Mouse (Mus musculus): Measurements from ENCODE around the gene Nr3c2. TPM values are rescaled to one million over a fixed set of nuclear protein-coding genes. Genes with fewer than 3 reads are reported as not detected.

Nr3c2 gene
- total and polyA plus RNA-seq, 3 experiments = 0.12 to 0.30 TPM; not detected in 1

- Histone ChIP-seq H3K27me3 (replicated peaks) (no peaks in the 10 kb centered on the region), H3K4me1 (ENCODE audit: control insufficient read depth in 1 of 2, insufficient read depth in 2 of 2) (peaks cover 0 to 8% of the 10 kb centered on the region in 2 experiments; a peak in 2 of 4 replicates), H3K27ac (ENCODE audit: insufficient read depth, low read depth) (no peak overlapping the region), H3K79me2 (replicated peaks; ENCODE audit: control insufficient read depth, extremely low read depth, insufficient read depth, poor library complexity, severe bottlenecking) (no peaks in the 10 kb centered on the region), H3K9me3 (replicated peaks; ENCODE audit: low read length) (no peaks in the 10 kb centered on the region), H3K36me3 (replicated peaks in 1 of 2; ENCODE audit: control insufficient read depth in 1 of 2, insufficient read depth in 1 of 2, low read length in 1 of 2) (peaks cover 0 to 1% of the 10 kb centered on the region in 2 experiments), H3K9ac (ENCODE audit: insufficient read depth, low read depth) (no peak overlapping the region), H3K4me2 (ENCODE audit: insufficient read depth, low read depth, poor library complexity, severe bottlenecking) (no peak overlapping the region), H3K4me3 (replicated peaks in 1 of 3; ENCODE audit: low read depth in 2 of 3, low read length in 2 of 3, poor library complexity in 1 of 3) (no peak overlapping the region)
- dilution Hi-C loops (cut with MboI; ENCODE audit: extremely low pct_ligation_motif_present, extremely low pct_unique_long_range_greater_than_20kb, low sequenced_read_pairs) = no loop called here
- DNase-seq (ENCODE audit: extremely low read depth) = no peak
- in situ Hi-C loops (cut with MboI; ENCODE audit: low pct_ligation_motif_present, low pct_unique_long_range_greater_than_20kb, low sequenced_read_pairs) = no loop called here
- TF ChIP-seq CHD2 (IDR thresholded peaks at IDR 0.05; ENCODE audit: low read length) (no peak), MEF2A (IDR thresholded peaks at IDR 0.05; ENCODE audit: borderline replicate concordance, low read depth, low read length) (no peak), EP300 (IDR thresholded peaks at IDR 0.05; ENCODE audit: low read length) (no peak), BHLHE40 (IDR thresholded peaks at IDR 0.05; ENCODE audit: low read depth, low read length) (no peak), JUN (IDR thresholded peaks at IDR 0.05; ENCODE audit: insufficient read depth, low read depth, low read length) (no peak), RAD21 (IDR thresholded peaks at IDR 0.05; ENCODE audit: low read depth, low read length) (no peak), JUND (conservative IDR thresholded peaks at IDR 0.05; ENCODE audit: low read depth, low read length) (no peak), USF2 (conservative IDR thresholded peaks at IDR 0.05; ENCODE audit: low read depth, low read length) (no peak), MAX (IDR thresholded peaks at IDR 0.05; ENCODE audit: low read length) (no peak), MAFK (IDR thresholded peaks at IDR 0.05; ENCODE audit: insufficient replicate concordance, low read length) (no peak), HCFC1 (IDR thresholded peaks at IDR 0.05; ENCODE audit: low read depth, low read length) (no peak), ZMIZ1 (IDR thresholded peaks at IDR 0.05; ENCODE audit: low read depth, low read length) (no peak), MAZ (IDR thresholded peaks at IDR 0.05; ENCODE audit: low read depth, low read length) (no peak), ZC3H11A (IDR thresholded peaks at IDR 0.05; ENCODE audit: low read depth, low read length) (no peak), POLR2A (IDR thresholded peaks at IDR 0.05; ENCODE audit: low read depth, low read length) (no peak), NRF1 (IDR thresholded peaks at IDR 0.05; ENCODE audit: low read depth, low read length) (no peak), SMC3 (IDR thresholded peaks at IDR 0.05; ENCODE audit: low read depth, low read length) (no peak), SIN3A (IDR thresholded peaks at IDR 0.05; ENCODE audit: low read length) (no peak)
These were observed 351.9 kb downstream of the Nr3c2 start for GRCm38 (mm10) chr8:77251134-77251533.

- in situ Hi-C loops (cut with MboI; ENCODE audit: low pct_ligation_motif_present, low pct_unique_long_range_greater_than_20kb, low sequenced_read_pairs) (no loop called here), dilution Hi-C loops (cut with MboI; ENCODE audit: extremely low pct_ligation_motif_present, extremely low pct_unique_long_range_greater_than_20kb, low sequenced_read_pairs) (no loop called here)
- Histone ChIP-seq H3K4me2 (ENCODE audit: insufficient read depth, low read depth, poor library complexity, severe bottlenecking) (no peak overlapping the region), H3K4me3 (replicated peaks in 1 of 3; ENCODE audit: low read depth in 2 of 3, low read length in 2 of 3, poor library complexity in 1 of 3) (no peak overlapping the region), H3K9me3 (replicated peaks; ENCODE audit: low read length) (no peaks in the 10 kb centered on the region), H3K4me1 (ENCODE audit: control insufficient read depth in 1 of 2, insufficient read depth in 2 of 2) (peaks cover 0 to 14% of the 10 kb centered on the region in 2 experiments; a peak in 2 of 4 replicates), H3K27me3 (replicated peaks) (no peaks in the 10 kb centered on the region), H3K9ac (ENCODE audit: insufficient read depth, low read depth) (no peak overlapping the region), H3K27ac (ENCODE audit: insufficient read depth, low read depth) (no peak overlapping the region), H3K79me2 (replicated peaks; ENCODE audit: control insufficient read depth, extremely low read depth, insufficient read depth, poor library complexity, severe bottlenecking) (no peaks in the 10 kb centered on the region), H3K36me3 (replicated peaks in 1 of 2; ENCODE audit: control insufficient read depth in 1 of 2, insufficient read depth in 1 of 2, low read length in 1 of 2) (peaks cover 3% of the 10 kb centered on the region in 2 experiments)
- no peak for TF ChIP-seq HCFC1 (IDR thresholded peaks at IDR 0.05; ENCODE audit: low read depth, low read length)
- TF ChIP-seq ELF1 (IDR thresholded peaks at IDR 0.05; ENCODE audit: low read depth, low read length) = no peak
- no peak for TF ChIP-seq CTCF (conservative IDR thresholded peaks at IDR 0.05 in 1 of 2, IDR thresholded peaks at IDR 0.05 in 1 of 2; ENCODE audit: low read depth in 2 of 2, low read length in 2 of 2)
- TF ChIP-seq GABPA (IDR thresholded peaks at IDR 0.05; ENCODE audit: insufficient replicate concordance, low read depth, low read length) = no peak
- TF ChIP-seq CHD2 (IDR thresholded peaks at IDR 0.05; ENCODE audit: low read length) = no peak
- TF ChIP-seq MAZ (IDR thresholded peaks at IDR 0.05; ENCODE audit: low read depth, low read length) = no peak
- TF ChIP-seq MAX (IDR thresholded peaks at IDR 0.05; ENCODE audit: low read length) = no peak
- TF ChIP-seq POLR2A (IDR thresholded peaks at IDR 0.05; ENCODE audit: low read depth, low read length) = no peak
- no peak for TF ChIP-seq JUN (IDR thresholded peaks at IDR 0.05; ENCODE audit: insufficient read depth, low read depth, low read length)
- no peak for TF ChIP-seq MYC (IDR thresholded peaks at IDR 0.05; ENCODE audit: low read depth, low read length)
- TF ChIP-seq IRF4 (IDR thresholded peaks at IDR 0.05; ENCODE audit: low read depth, low read length) = no peak
- TF ChIP-seq MEF2A (IDR thresholded peaks at IDR 0.05; ENCODE audit: borderline replicate concordance, low read depth, low read length) = no peak
- no peak for TF ChIP-seq ZKSCAN1 (IDR thresholded peaks at IDR 0.05; ENCODE audit: borderline replicate concordance, low read depth, low read length)
- no peak for DNase-seq (ENCODE audit: extremely low read depth)
These were observed 355.2 kb downstream of the Nr3c2 start for GRCm38 (mm10) chr8:77254466-77254865.

All from CH12.LX (cell line).